Mouse (Mus musculus) kidney, adult 2 months (tissue): Measurements from ENCODE around the gene Pear1.

Source experiments
- CTCF ChIP-seq: fragments of 200-500 bp; conservative IDR thresholded peaks from 2 replicates; pipeline ENCODE4 v1.5.1; 2011; ENCODE audit warnings: low read depth, mild to moderate bottlenecking, control low read depth, low read length, moderate library complexity, mixed read lengths; ENCODE audit not compliant: insufficient read depth, insufficient read length
- POLR2A ChIP-seq: fragments of 200-500 bp; IDR thresholded peaks from one replicate; pipeline ENCODE4 v1.6.1; 2011; ENCODE audit warnings: low read depth, low read length, control low read depth

- no peak for TF ChIP-seq POLR2A
- no peak for TF ChIP-seq CTCF
These were observed 99.5 kb downstream of the Pear1 start for GRCm38 (mm10) chr3:87724556-87724955.
